Mouse (Mus musculus): ENCODE data around the gene Map3k5. TPM values are rescaled to one million over a fixed set of nuclear protein-coding genes. Genes with fewer than 3 reads are reported as not detected.

Map3k5 gene
- polyA plus RNA-seq, 1 experiment from 2014 or later: 1.4 TPM

DNA sequence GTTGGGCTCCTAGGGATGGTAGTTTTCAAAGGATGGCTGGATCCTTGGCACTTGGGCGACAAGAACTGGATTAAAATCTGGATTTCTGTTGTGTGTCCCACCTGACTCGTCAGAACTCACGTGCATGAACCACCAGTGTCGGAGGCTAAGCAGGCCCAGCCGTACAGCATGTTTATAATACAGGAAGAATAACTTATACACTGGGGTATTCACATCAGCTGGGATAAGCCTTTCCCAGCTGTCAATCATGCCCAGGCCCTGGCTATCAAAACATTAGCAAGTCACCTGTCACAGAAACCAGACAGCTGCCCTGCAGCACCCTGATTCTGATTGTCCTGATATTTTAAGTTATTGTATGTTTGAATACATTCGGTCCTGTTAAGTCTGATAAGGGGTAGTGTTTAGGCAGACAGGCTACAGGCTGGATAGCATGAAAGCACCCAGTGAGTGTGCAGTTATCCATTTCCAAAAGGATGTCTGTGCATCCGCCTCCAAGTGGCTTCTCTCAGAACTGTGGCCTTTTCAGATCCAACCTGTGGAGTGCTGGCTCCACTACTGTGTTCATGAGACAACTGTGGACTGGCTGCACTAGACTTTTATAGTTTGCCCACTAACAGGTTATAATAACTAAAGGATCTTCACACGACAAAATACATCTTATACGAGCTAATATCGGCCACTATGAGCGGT, 135.6 kb downstream of the Map3k5 start:
- 89% methylated on average over 11 of the region's 11 CpGs for WGBS
- Histone ChIP-seq H3K27me3 (no peaks in the 10 kb centered on the region), H3K4me3 (no peak overlapping the region), H3K9me3 (no peaks in the 10 kb centered on the region), H3K9ac (no peak overlapping the region), H3K4me1 (no peaks in the 10 kb centered on the region; the same call in 1 of the 2 replicates), H3K4me2 (no peak overlapping the region), H3K27ac (no peak overlapping the region), H3K36me3 (no peaks in the 10 kb centered on the region)
- ATAC-seq (ENCODE audit: insufficient number of reproducible peaks, low FRiP score, low TSS enrichment, low read depth): no peak

DNA sequence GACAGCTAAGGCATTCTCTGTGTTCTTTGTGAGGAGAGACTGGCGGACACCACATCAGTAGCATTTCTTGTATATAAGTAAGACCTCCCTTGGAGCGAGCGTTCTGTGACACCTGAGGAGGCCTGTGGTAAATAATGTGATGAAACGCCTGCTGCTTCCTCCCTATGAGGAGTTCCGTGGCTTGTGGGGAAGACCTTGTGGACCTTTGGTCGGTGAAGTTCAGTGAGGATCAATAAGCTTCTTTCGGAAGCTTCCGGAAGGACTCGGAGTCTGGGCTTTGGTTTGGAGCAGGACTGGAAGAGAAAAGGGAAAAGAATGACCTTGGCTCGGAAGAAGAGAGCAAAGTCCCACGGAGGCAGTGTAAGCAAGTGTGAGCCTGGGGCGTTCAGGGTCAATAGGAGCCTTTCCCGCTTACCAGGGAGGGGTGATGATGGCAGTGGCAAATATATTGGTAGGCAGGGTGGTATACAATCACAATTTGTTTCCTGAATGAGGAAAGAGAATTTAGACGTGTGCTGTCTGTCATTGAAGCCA, 136.4 kb downstream of the Map3k5 start:
- no peaks in the 10 kb centered on the region for H3K36me3 ChIP-seq
- H3K9ac ChIP-seq: no peak overlapping the region
- H3K4me1 ChIP-seq: no peaks in the 10 kb centered on the region; the same call in 1 of the 2 replicates
- H3K9me3 ChIP-seq: no peaks in the 10 kb centered on the region
- no peak overlapping the region for H3K27ac ChIP-seq
- 84% methylated on average over 14 of the region's 14 CpGs for WGBS
- ATAC-seq (ENCODE audit: insufficient number of reproducible peaks, low FRiP score, low TSS enrichment, low read depth): no peak
- no peak overlapping the region for H3K4me2 ChIP-seq
- no peak overlapping the region for H3K4me3 ChIP-seq
- H3K27me3 ChIP-seq: no peaks in the 10 kb centered on the region

DNA sequence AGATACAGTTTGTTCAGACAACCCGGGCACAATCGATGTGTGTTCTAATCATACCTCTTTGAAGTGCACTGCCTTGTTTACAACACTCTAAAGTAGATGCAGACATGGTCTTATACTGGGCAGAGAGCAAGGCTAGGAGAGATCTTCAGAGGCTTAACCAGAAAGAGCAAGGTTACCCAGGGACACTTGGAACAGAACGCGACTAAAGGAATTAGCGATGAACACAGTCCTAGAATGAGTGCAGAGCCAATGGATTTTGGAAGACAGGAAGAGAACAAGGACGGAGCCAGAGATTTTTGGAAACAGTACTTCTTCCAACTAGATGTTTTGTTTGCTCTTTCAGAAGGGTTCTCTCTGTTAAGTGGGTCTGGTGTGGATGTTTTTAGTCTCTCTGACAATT, 137.4 kb downstream of the Map3k5 start:
- H3K4me3 ChIP-seq: no peak overlapping the region
- no peak overlapping the region for H3K4me2 ChIP-seq
- ATAC-seq (ENCODE audit: insufficient number of reproducible peaks, low FRiP score, low TSS enrichment, low read depth): no peak
- no peak overlapping the region for H3K27ac ChIP-seq
- H3K9ac ChIP-seq: no peak overlapping the region
- no peaks in the 10 kb centered on the region for H3K27me3 ChIP-seq
- no peaks in the 10 kb centered on the region; the same call in 1 of the 2 replicates for H3K4me1 ChIP-seq
- H3K9me3 ChIP-seq: no peaks in the 10 kb centered on the region
- H3K36me3 ChIP-seq: no peaks in the 10 kb centered on the region
- 89% methylated on average over 6 of the region's 6 CpGs for WGBS

DNA sequence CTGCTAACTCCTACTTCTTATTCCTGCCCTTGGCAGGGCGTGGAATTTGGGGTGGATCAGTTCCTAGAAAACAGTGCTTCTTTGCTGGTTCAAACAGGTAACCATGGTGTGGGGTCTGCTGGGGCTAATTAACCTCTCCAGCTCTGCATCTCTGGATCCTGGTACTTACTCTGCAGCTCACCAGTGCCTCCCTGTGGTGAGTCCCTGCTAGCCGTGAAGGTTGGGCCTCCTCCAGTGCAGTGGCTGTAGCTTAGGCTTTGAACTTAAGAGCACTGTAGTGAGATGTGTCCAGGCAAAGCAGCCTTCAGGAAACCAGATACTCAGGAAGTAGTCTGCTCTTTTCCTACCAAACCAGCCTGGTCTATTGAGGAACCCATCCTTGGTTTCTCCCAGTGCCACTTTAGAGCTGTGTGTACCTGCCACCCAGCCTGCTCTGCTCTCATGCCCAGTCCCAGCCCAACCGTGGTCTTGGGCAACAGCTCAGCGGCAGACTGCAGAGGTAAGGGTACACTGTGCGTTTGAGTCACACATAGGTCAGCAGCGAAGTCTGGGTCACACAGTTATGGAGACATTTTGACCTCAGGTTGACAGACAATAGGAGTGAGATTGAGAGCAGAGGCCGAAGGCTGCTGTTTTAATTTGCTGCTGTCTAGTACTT, 139.1 kb downstream of the Map3k5 start:
- Histone ChIP-seq H3K27me3 (no peaks in the 10 kb centered on the region), H3K4me2 (no peak overlapping the region), H3K27ac (no peak overlapping the region), H3K4me3 (no peak overlapping the region), H3K36me3 (no peaks in the 10 kb centered on the region), H3K4me1 (no peaks in the 10 kb centered on the region; the same call in 1 of the 2 replicates), H3K9ac (no peak overlapping the region), H3K9me3 (no peaks in the 10 kb centered on the region)
- no peak for ATAC-seq (ENCODE audit: insufficient number of reproducible peaks, low FRiP score, low TSS enrichment, low read depth)
- 64% methylated on average over 7 of the region's 7 CpGs for WGBS

DNA sequence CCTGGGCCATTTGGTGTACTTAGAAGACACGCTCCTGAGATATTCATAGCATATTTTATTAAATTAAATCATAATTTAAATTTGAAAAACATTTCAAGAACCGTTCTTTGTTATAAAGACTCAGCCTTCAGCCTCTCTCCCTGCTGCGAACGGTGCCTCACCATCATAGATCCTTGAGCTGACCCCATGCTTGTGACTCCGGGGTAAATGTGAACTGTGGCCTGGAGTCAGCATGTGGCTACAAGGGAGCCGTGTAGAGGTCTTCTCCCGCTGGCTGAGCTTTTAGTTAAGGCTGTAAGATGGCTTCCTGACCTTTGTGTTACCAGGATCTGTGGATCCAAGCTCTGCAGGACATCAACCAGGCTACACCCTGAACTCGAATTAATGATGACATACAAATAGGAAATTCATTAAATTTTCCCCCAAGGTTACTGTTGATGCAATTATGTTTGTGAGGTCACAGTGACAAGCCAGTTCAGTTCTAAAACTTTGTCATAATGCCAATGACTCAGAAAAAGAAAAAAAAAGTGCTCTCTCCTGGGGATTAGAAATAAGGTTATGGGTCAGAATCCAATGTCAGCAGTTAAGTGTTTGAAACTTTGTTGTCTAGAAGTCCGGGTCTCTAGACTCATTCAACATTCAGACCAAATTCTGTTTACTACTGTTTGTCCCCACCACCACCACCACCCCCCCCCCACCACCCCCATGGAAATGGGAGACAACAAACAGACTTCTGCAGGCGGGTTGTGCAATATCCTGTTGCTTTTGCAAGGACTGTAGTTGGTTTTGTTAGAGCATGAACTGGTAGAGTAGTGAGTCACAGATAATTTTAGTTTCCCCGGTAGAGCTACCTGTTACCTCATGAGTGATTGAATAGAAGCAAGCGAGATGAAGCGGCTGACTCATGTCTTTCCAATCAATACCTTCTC, 142.5 kb downstream of the Map3k5 start:
- ATAC-seq (ENCODE audit: insufficient number of reproducible peaks, low FRiP score, low TSS enrichment, low read depth): no peak
- no peaks in the 10 kb centered on the region; the same call in 1 of the 2 replicates for H3K4me1 ChIP-seq
- H3K36me3 ChIP-seq: no peaks in the 10 kb centered on the region
- no peak overlapping the region for H3K27ac ChIP-seq
- no peak overlapping the region for H3K4me3 ChIP-seq
- H3K9ac ChIP-seq: no peak overlapping the region
- 75% methylated on average over 13 of the region's 13 CpGs for WGBS
- no peak overlapping the region for H3K4me2 ChIP-seq
- H3K27me3 ChIP-seq: no peaks in the 10 kb centered on the region
- no peaks in the 10 kb centered on the region for H3K9me3 ChIP-seq

DNA sequence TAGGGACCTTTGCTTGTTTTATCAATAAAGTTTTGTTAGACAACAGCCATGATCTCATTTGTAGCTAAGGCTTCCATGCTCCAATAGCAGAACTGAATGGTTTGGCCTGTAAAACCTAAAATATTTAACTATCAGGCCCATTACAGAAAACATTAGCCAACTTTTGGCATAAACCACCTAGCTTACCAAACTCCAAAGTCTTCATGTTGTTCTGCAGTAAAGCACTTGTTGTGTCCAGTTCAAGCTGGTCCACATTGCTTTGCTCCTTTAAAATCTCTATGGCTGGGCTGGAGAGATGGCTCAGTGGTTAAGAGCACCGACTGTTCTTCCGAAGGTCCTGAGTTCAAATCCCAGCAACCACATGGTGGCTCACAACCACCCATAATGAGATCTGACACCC, 144.1 kb downstream of the Map3k5 start:
- 97% methylated on average over 2 of the region's 2 CpGs for WGBS
- Histone ChIP-seq H3K9ac (no peak overlapping the region), H3K27ac (no peak overlapping the region), H3K4me3 (no peak overlapping the region), H3K4me2 (no peak overlapping the region), H3K9me3 (no peaks in the 10 kb centered on the region), H3K4me1 (no peaks in the 10 kb centered on the region), H3K27me3 (no peaks in the 10 kb centered on the region), H3K36me3 (no peaks in the 10 kb centered on the region)
- no peak for ATAC-seq (ENCODE audit: insufficient number of reproducible peaks, low FRiP score, low TSS enrichment, low read depth)

DNA sequence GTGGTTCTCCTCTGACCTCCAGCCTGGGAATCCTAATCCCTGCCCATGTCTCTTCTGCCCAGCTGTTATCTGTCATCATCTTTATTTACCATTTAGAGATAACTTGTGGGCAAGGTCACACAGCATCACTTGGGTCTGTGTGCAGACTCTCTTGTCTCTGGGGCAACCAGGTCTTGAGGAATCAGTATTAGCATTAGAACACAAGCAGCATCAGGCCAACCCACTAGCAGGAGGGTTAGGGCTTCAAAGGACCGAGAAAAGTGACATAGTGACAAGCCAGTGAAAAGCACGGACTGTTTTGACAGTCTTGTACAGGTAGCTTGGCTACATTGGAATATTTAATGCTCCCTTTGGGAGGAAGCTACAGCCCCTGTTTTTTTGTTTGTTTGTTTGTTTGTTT, 153.6 kb downstream of the Map3k5 start:
- H3K27ac ChIP-seq: no peak overlapping the region
- no peak overlapping the region for H3K9ac ChIP-seq
- no peak for ATAC-seq (ENCODE audit: insufficient number of reproducible peaks, low FRiP score, low TSS enrichment, low read depth)
- H3K36me3 ChIP-seq: no peaks in the 10 kb centered on the region
- H3K9me3 ChIP-seq: no peaks in the 10 kb centered on the region
- H3K27me3 ChIP-seq: no peaks in the 10 kb centered on the region
- H3K4me1 ChIP-seq: no peaks in the 10 kb centered on the region
- H3K4me3 ChIP-seq: no peak overlapping the region
- 72% methylated on average over 2 of the region's 2 CpGs for WGBS
- no peak overlapping the region for H3K4me2 ChIP-seq

DNA sequence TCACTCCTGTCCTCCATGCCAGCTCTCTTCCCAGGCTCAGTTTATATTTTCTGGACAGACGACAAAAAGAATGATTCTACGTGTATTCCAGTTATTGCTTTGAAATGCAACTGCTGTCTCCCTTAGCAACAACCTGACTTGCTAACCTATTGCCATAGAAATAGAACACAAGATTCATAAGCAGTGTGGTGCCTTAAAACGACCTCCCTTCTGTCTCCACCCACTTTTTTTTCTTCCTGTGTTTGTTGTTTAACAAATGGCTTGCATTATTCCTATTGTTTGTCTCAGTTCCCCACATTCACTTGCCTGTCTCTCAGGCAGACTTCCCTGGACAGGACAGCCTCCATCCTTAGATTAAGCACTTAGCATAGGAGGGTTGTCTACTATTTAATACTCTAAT, 154.8 kb downstream of the Map3k5 start:
- H3K4me3 ChIP-seq: no peak overlapping the region
- 63% methylated on average over 3 of the region's 3 CpGs for WGBS
- H3K36me3 ChIP-seq: no peaks in the 10 kb centered on the region
- no peaks in the 10 kb centered on the region for H3K27me3 ChIP-seq
- H3K27ac ChIP-seq: no peak overlapping the region
- ATAC-seq (ENCODE audit: insufficient number of reproducible peaks, low FRiP score, low TSS enrichment, low read depth): no peak
- H3K4me2 ChIP-seq: no peak overlapping the region
- H3K4me1 ChIP-seq: no peaks in the 10 kb centered on the region
- no peak overlapping the region for H3K9ac ChIP-seq
- no peaks in the 10 kb centered on the region for H3K9me3 ChIP-seq

DNA sequence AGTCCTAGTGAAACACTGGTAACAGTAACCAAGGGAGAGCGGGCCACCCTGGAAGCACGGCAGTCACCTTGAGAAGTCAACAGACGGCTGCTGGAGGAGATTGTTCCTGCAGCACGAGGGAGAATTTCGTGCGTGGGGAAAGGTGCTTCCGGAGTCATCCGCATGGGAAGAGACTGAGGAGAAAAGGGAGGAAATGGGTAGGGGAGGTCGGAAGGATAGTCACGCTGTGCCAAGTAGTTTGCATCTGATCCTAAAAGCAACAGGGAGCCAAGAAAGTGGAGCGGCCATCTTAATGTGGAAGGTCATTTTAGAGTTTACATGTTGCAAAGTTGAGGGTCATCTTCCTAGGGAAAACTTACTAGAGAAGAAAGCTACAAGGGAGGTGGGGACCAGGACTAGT, 155.9 kb downstream of the Map3k5 start:
- H3K4me3 ChIP-seq: no peak overlapping the region
- no peak overlapping the region for H3K27ac ChIP-seq
- H3K4me1 ChIP-seq: no peaks in the 10 kb centered on the region
- H3K4me2 ChIP-seq: no peak overlapping the region
- no peak overlapping the region for H3K9ac ChIP-seq
- H3K9me3 ChIP-seq: no peaks in the 10 kb centered on the region
- no peaks in the 10 kb centered on the region for H3K27me3 ChIP-seq
- WGBS: 93% methylated on average over 11 of the region's 11 CpGs
- ATAC-seq (ENCODE audit: insufficient number of reproducible peaks, low FRiP score, low TSS enrichment, low read depth): no peak
- no peaks in the 10 kb centered on the region for H3K36me3 ChIP-seq

DNA sequence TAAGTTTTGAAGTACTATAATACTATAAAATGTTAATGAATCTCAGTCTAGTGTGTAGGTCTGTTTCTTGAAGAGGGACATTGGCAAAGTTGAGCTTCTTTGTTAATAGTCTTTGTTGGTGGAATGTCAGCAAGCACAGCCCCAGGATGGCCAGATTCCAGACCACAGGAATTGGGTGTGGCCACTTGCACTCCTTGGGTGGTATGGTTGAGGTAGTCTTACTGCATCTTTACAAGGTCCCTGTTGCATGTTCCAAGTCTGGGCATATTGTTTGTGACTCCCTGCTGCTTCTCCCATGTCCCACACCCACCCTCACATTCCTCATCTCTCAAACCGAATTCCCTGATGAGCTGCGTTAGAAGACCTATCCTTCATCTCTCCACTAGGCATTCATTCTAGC, 157.1 kb downstream of the Map3k5 start:
- Histone ChIP-seq H3K4me2 (no peak overlapping the region), H3K36me3 (no peaks in the 10 kb centered on the region), H3K4me3 (no peak overlapping the region), H3K27ac (no peak overlapping the region), H3K4me1 (no peaks in the 10 kb centered on the region), H3K27me3 (no peaks in the 10 kb centered on the region), H3K9me3 (no peaks in the 10 kb centered on the region), H3K9ac (no peak overlapping the region)
- ATAC-seq (ENCODE audit: insufficient number of reproducible peaks, low FRiP score, low TSS enrichment, low read depth): no peak
- WGBS: 96% methylated on average over 2 of the region's 2 CpGs

DNA sequence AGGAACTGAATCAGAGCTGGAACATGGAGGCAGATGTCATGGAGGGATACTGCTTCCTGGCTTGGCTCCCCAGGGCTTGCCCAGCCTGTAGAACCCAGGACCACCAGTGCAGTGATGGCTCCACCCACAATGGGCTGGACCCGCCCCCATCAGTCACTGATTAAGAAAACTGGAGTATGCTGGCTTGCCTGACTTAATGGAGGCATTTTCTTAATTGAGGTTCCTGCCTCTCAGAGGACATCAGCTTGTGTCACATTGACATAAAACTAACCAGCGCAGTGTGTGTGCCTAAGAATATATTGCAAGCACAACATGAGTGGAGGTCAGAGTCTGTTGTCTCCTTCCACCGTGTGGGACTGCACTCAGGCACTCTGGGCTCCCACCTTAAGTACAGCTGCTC, 158.1 kb downstream of the Map3k5 start:
- no peak overlapping the region for H3K4me3 ChIP-seq
- H3K4me2 ChIP-seq: no peak overlapping the region
- no peaks in the 10 kb centered on the region for H3K9me3 ChIP-seq
- ATAC-seq (ENCODE audit: insufficient number of reproducible peaks, low FRiP score, low TSS enrichment, low read depth): no peak
- H3K9ac ChIP-seq: no peak overlapping the region
- WGBS: 86% methylated on average over 3 of the region's 3 CpGs
- no peaks in the 10 kb centered on the region for H3K36me3 ChIP-seq
- H3K27me3 ChIP-seq: no peaks in the 10 kb centered on the region
- no peaks in the 10 kb centered on the region for H3K4me1 ChIP-seq
- no peak overlapping the region for H3K27ac ChIP-seq

DNA sequence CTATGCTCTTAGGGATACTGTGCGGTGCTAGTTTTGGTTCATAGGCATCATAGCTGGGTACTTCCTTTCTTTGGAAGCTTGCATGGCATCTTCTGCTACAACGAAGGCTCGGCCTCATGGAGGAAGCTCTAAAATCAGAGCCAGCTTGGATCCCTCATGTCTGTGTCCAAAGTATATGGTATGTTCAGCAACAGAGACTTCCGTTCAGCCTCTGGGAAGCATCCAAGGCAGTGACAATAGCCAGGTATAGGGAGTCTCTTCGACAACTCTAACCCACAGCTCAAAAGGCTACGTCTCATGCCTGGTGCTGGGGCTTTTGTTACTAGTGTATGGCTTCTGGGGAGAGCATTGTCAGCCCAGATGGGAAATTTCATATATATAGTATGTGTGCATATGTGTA, 167.2 kb downstream of the Map3k5 start:
- H3K36me3 ChIP-seq: peaks cover 5% of the 10 kb centered on the region; the same call in 1 of the 2 replicates
- H3K4me3 ChIP-seq: no peak overlapping the region
- WGBS: 89% methylated on average over 6 of the region's 6 CpGs
- no peak for ATAC-seq (ENCODE audit: insufficient number of reproducible peaks, low FRiP score, low TSS enrichment, low read depth)
- no peak overlapping the region for H3K9ac ChIP-seq
- H3K27me3 ChIP-seq: no peaks in the 10 kb centered on the region
- no peaks in the 10 kb centered on the region for H3K9me3 ChIP-seq
- H3K4me2 ChIP-seq: no peak overlapping the region
- H3K27ac ChIP-seq: no peak overlapping the region
- 0 out of 2 replicates have a peak, but pooled peaks cover 7% of the 10 kb centered on the region for H3K4me1 ChIP-seq

Measured in limb, embryonic 15.5 days (tissue).